Mouse (Mus musculus) bone marrow macrophage, adult 2 months (primary cell): ENCODE measurements at regions not wholly inside any gene's neighbourhood (a gene's known extent, or its start where the extent isn't known, plus 50 kb on each side); places are given as distances from the start of the nearest gene placed in this dataset.

Experiments used
- H3K27ac ChIP-seq: 2 replicates; pipeline ENCODE4 v1.5.1; 2012; ENCODE audit warnings: low read depth, low read length; ENCODE audit not compliant: insufficient read depth
- H3K4me1 ChIP-seq: 2 replicates; pipeline ENCODE4 v1.6.1; 2012; ENCODE audit warnings: low read length; ENCODE audit not compliant: control insufficient read depth, insufficient read depth
- H3K4me3 ChIP-seq: 2 replicates; pipeline ENCODE4 v1.5.1; 2012; ENCODE audit warnings: mild to moderate bottlenecking, low read length, moderate library complexity; ENCODE audit not compliant: insufficient read depth
- CTCF ChIP-seq: IDR thresholded peaks from 2 replicates; pipeline ENCODE4 v1.5.1; 2012; ENCODE audit warnings: low read depth, mild to moderate bottlenecking, low read length, moderate library complexity
- POLR2A ChIP-seq: IDR thresholded peaks from 2 replicates; pipeline ENCODE4 v1.6.1; 2012; ENCODE audit warnings: mild to moderate bottlenecking, low read depth, low read length, borderline replicate concordance

GRCm38 (mm10) chr13:37585476-37585875 lies 192.7 kb upstream of the Rreb1 start:
- 0 out of 2 replicates have a peak, but pooled peaks cover 2% of the 10 kb centered on the region for H3K4me1 ChIP-seq
- no peak overlapping the region for H3K27ac ChIP-seq
- no peak for TF ChIP-seq POLR2A
- no peak for TF ChIP-seq CTCF
- no peak overlapping the region for H3K4me3 ChIP-seq

DNA sequence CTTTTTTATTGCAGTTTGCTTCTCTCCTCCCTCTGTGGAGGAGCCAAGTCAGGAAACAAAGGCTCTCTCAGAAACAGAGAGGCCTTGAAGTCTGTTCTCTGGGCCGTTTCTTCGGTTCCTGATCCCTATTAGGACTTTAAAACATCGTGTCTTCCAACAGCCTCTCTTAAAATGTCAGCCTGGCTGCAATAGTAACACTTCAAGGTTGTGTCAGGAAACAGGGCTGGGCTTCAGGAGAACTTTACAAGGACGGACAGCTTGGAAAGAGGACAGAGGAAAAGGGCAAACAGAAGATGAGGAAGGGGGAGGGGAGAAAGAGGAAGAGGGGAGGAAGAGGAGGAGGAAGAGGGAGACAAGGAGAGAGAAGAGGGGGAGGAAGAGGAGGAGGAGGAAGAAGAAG lies 191.7 kb upstream of the Rreb1 start:
- no peak overlapping the region for H3K27ac ChIP-seq
- H3K4me1 ChIP-seq = 0 out of 2 replicates have a peak, but pooled peaks cover 2% of the 10 kb centered on the region
- TF ChIP-seq POLR2A (no peak), CTCF (no peak)
- no peak overlapping the region for H3K4me3 ChIP-seq

DNA sequence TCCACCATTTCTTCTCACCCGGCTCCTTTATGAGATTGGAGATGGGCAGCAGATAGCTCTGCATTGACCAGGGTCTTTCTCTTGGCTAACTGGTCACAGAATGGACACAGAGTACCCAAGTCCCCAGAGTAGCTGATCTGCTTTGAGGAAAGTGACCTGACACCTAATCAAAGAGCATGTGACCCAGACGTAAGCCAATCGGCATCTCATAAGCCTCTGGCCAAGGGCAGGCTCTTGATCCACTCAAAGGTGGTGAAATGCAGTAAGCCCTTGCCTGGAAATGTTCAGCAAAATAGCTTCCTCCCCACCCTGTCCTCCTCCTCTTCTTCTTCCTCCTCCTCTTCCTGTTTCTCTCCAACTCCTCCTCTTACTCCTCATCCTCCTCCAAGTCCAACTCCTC lies 190.3 kb upstream of the Rreb1 start:
- Histone ChIP-seq H3K4me1 (0 out of 2 replicates have a peak, but pooled peaks cover 2% of the 10 kb centered on the region), H3K27ac (no peak overlapping the region), H3K4me3 (no peak overlapping the region)
- TF ChIP-seq POLR2A = no peak
- no peak for TF ChIP-seq CTCF

GRCm38 (mm10) chr13:37588528-37589176 lies 189.5 kb upstream of the Rreb1 start:
- Histone ChIP-seq H3K4me1 (0 out of 2 replicates have a peak, but pooled peaks cover 2% of the 10 kb centered on the region), H3K4me3 (no peak overlapping the region), H3K27ac (no peak overlapping the region)
- TF ChIP-seq CTCF (no peak), POLR2A (no peak)

DNA sequence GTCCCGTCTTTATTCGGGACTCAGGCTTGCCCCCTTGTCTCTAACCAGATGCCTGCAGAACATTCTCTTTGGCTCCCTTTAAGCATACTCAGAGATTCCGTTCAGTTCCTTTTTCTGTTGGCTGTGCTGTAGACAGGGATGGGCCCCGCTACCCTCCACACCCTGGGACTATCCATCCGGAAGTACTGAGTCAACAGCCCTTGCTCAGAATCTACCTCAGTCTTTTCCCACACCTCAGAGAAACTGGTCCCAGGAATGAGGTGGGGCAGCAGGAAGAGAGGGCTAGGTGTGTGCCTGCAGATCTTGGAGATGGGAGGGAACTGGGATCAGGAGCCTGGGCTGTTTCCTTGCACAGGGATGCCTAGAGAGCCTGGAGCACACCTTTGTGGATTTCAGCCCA lies 186.1 kb upstream of the Rreb1 start:
- H3K4me3 ChIP-seq = no peak overlapping the region
- no peak for TF ChIP-seq CTCF
- TF ChIP-seq POLR2A = no peak
- H3K4me1 ChIP-seq = peaks cover 12% of the 10 kb centered on the region
- H3K27ac ChIP-seq = no peak overlapping the region

GRCm38 (mm10) chr13:37595196-37595595 lies 183.0 kb upstream of the Rreb1 start:
- no peak for TF ChIP-seq CTCF
- TF ChIP-seq POLR2A = no peak
- H3K4me1 ChIP-seq = peaks cover 17% of the 10 kb centered on the region
- H3K27ac ChIP-seq = peak overlapping the region; percentile 83
- no peak overlapping the region for H3K4me3 ChIP-seq

DNA sequence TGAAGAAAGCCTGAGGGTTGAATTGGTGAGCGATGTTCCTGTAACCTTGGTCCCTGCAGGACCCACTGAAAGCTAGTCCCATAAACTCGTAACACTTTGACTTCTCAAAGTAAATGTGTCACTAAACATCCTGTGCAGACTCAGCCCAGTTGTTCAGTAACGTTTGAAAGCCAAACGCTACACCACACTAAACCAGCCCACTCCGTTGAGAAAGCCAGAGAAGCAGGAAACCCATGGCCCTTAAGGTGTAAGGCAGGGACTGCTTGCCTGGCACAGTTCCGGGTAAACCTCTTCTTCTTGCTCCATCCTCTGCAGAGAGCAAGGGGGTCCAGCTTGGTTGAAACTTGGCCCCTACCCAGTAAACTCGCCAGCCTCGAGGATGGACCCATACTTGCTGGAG lies 180.6 kb upstream of the Rreb1 start:
- TF ChIP-seq POLR2A (no peak), CTCF (no peak)
- Histone ChIP-seq H3K4me3 (no peak overlapping the region), H3K27ac (no peak overlapping the region), H3K4me1 (peaks cover 20% of the 10 kb centered on the region)

- Histone ChIP-seq H3K4me3 (no peak overlapping the region), H3K27ac (no peak overlapping the region), H3K4me1 (peaks cover 20% of the 10 kb centered on the region)
- TF ChIP-seq CTCF = no peak
- no peak for TF ChIP-seq POLR2A
Measured at GRCm38 (mm10) chr13:37598165-37598775, 179.9 kb upstream of the Rreb1 start.

GRCm38 (mm10) chr13:37599679-37600078 lies 178.5 kb upstream of the Rreb1 start:
- Histone ChIP-seq H3K27ac (no peak overlapping the region), H3K4me1 (peaks cover 17% of the 10 kb centered on the region), H3K4me3 (no peak overlapping the region)
- TF ChIP-seq CTCF = no peak
- no peak for TF ChIP-seq POLR2A

DNA sequence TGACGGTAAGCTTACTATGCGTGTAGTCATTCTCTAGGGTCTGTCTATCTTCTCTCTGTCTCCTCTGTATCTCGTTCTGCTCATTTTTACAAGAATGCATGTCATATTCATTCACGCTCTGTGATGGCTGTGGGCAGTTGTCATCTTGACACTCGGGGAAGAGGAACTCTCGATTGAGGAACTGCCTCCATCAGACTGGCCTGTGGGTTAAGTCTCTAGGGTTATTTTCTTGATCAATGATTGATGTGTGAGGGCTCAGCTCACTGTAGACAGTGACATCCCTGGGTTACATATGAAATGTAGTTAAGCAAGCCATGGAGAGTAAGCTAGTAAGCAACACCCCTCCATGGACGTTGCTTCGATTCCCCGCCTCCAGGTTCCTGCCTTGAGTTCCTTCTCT lies 178.0 kb upstream of the Rreb1 start:
- Histone ChIP-seq H3K4me1 (peaks cover 13% of the 10 kb centered on the region), H3K27ac (no peak overlapping the region), H3K4me3 (no peak overlapping the region)
- no peak for TF ChIP-seq POLR2A
- TF ChIP-seq CTCF = no peak

GRCm38 (mm10) chr13:37601068-37601467 lies 177.1 kb upstream of the Rreb1 start:
- no peak overlapping the region for H3K27ac ChIP-seq
- no peak overlapping the region for H3K4me3 ChIP-seq
- TF ChIP-seq CTCF (no peak), POLR2A (no peak)
- peaks cover 8% of the 10 kb centered on the region for H3K4me1 ChIP-seq
